Comparison of ENCODE assay signal across 8 mouse cellular contexts in genomic region chr1:129272982-129273937, GRCm38 (mm10). TPM values are rescaled to one million over a fixed set of nuclear protein-coding genes. Genes with fewer than 3 reads are reported as not detected.
DNase-seq lines count a peak whose midpoint lies in the region; ATAC-seq lines count a peak whose summit lies in the region.

Thsd7b (plus strand) TSS chr1:129273302.

- under 1% methylated on average over 45 of the region's 45 CpGs for WGBS in embryonic facial prominence, embryonic 13.5 days
- under 1% methylated on average over 40 of the region's 45 CpGs for WGBS in hindbrain, embryonic 13.5 days
- WGBS in limb, embryonic 12.5 days: 1% methylated on average over 45 of the region's 45 CpGs

- peak within 1 kb of the TSS; percentile 67 for H3K9ac ChIP-seq in embryonic facial prominence, embryonic 13.5 days
- peak within 1 kb of the TSS; percentile 77 for H3K9ac ChIP-seq in hindbrain, embryonic 13.5 days
- peak within 1 kb of the TSS; percentile 51; the same call in 1 of the 2 replicates for H3K9ac ChIP-seq in limb, embryonic 12.5 days (replicated peaks)

- peak; percentile 7 for DNase-seq in thymus, postnatal 4 days
- no peak for DNase-seq in thymus, postnatal 25 days
- peak; percentile 60 for DNase-seq in right cerebral cortex, adult 18-20 months
- no peak for DNase-seq in spleen, adult 18-20 months
- no peak for DNase-seq in kidney, postnatal 36 days

- H3K4me2 ChIP-seq in embryonic facial prominence, embryonic 13.5 days: peak within 1 kb of the TSS; percentile 95
- peak within 1 kb of the TSS; percentile 72 for H3K4me2 ChIP-seq in hindbrain, embryonic 13.5 days
- H3K4me2 ChIP-seq in limb, embryonic 12.5 days: peak within 1 kb of the TSS; percentile 82

- no peaks in the 10 kb centered on the region for H3K9me3 ChIP-seq in embryonic facial prominence, embryonic 13.5 days
- H3K9me3 ChIP-seq in hindbrain, embryonic 13.5 days: no peaks in the 10 kb centered on the region
- H3K9me3 ChIP-seq in limb, embryonic 12.5 days: no peaks in the 10 kb centered on the region

- ATAC-seq in embryonic facial prominence, embryonic 13.5 days (ENCODE audit: insufficient number of reproducible peaks, insufficient read depth, low FRiP score, low TSS enrichment, low read depth): peak; percentile 53
- ATAC-seq in hindbrain, embryonic 13.5 days (ENCODE audit: low FRiP score): peak; percentile 89
- peak; percentile 63 for ATAC-seq in limb, embryonic 12.5 days (ENCODE audit: insufficient number of reproducible peaks, insufficient read depth, low FRiP score, low TSS enrichment, low read depth)

- no peaks in the 10 kb centered on the region for H3K36me3 ChIP-seq in embryonic facial prominence, embryonic 13.5 days
- H3K36me3 ChIP-seq in hindbrain, embryonic 13.5 days: no peaks in the 10 kb centered on the region
- no peaks in the 10 kb centered on the region for H3K36me3 ChIP-seq in limb, embryonic 12.5 days

- no peak within 1 kb of the TSS for H3K27ac ChIP-seq in embryonic facial prominence, embryonic 13.5 days
- H3K27ac ChIP-seq in hindbrain, embryonic 13.5 days: peak within 1 kb of the TSS; percentile 66
- no peak within 1 kb of the TSS for H3K27ac ChIP-seq in limb, embryonic 12.5 days

- H3K4me3 ChIP-seq in embryonic facial prominence, embryonic 13.5 days: peak within 1 kb of the TSS; percentile 57
- H3K4me3 ChIP-seq in hindbrain, embryonic 13.5 days: peak within 1 kb of the TSS; percentile 63
- peak within 1 kb of the TSS; percentile 47 for H3K4me3 ChIP-seq in limb, embryonic 12.5 days (replicated peaks)

- peaks cover 40% of the 10 kb centered on the region for H3K27me3 ChIP-seq in embryonic facial prominence, embryonic 13.5 days
- peaks cover 9% of the 10 kb centered on the region for H3K27me3 ChIP-seq in hindbrain, embryonic 13.5 days
- H3K27me3 ChIP-seq in limb, embryonic 12.5 days: peaks cover 44% of the 10 kb centered on the region

- H3K4me1 ChIP-seq in embryonic facial prominence, embryonic 13.5 days: peaks cover 3% of the 10 kb centered on the region
- H3K4me1 ChIP-seq in hindbrain, embryonic 13.5 days (replicated peaks): peaks cover 22% of the 10 kb centered on the region
- peaks cover 8% of the 10 kb centered on the region; the same call in 1 of the 2 replicates for H3K4me1 ChIP-seq in limb, embryonic 12.5 days (replicated peaks)

RNA-seq across cellular contexts. Expression of gene Thsd7b, which starts in this region (rescaled TPM):
- polyA plus RNA-seq in embryonic facial prominence, embryonic 13.5 days (2015; fragmentation: Nextera tagmentation; extraction: Ambion mirVana): 3.5 and 5.7 TPM in 2 replicates
- polyA plus RNA-seq in hindbrain, embryonic 13.5 days (2015; fragmentation: Nextera tagmentation; extraction: Ambion mirVana): 15.5 and 16.7 TPM in 2 replicates
- 1.3 and 1.5 TPM in 2 replicates for polyA plus RNA-seq in limb, embryonic 12.5 days (2016; fragmentation: Nextera tagmentation; extraction: Ambion mirVana)

Comparison
In these comparisons a context has a peak if more than half of its experiments do, and no peak if none do; other contexts are left out.
1. DNase-seq: peak in thymus, postnatal 4 days (single experiment) and right cerebral cortex, adult 18-20 months (single experiment); none in thymus, postnatal 25 days (single experiment), spleen, adult 18-20 months (0 of 2) and kidney, postnatal 36 days (0 of 2).
2. Peak in every context shown above with its lines, with median percentiles within 50 percentile points of each other: ATAC-seq, H3K4me2 ChIP-seq, H3K4me3 ChIP-seq and H3K9ac ChIP-seq.